Mouse (Mus musculus): Measurements from ENCODE around the gene Ptpre. TPM values are rescaled to one million over a fixed set of nuclear protein-coding genes. Genes with fewer than 3 reads are reported as not detected.

Gene Ptpre
- total RNA-seq, 2 experiments from 2014 or later: 3.0 to 3.2 TPM

- intact Hi-C loops (cut with DNase I): no loop called here
These were observed 177.9 kb downstream of the Ptpre start for GRCm38 (mm10) chr7:135715166-135715565.

GRCm38 (mm10) chr7:135715642-135716444, 178.6 kb downstream of the Ptpre start, which contains the start of gene Mki67:
TSS of gene Mki67 (minus strand) at chr7:135716361.
- DNase-seq: peak; percentile 15 to 21
- intact Hi-C loops (cut with DNase I): no loop called here

More at GRCm38 (mm10) chr7:135715166-135715565, 177.9 kb downstream of the Ptpre start:
- no peak for DNase-seq

GRCm38 (mm10) chr7:135716445-135716877, 179.2 kb downstream of the Ptpre start:
- intact Hi-C loops (cut with DNase I): no loop called here
- DNase-seq: peak; percentile 84

GRCm38 (mm10) chr7:135716968-135717557, 179.8 kb downstream of the Ptpre start:
- DNase-seq: no peak
- intact Hi-C loops (cut with DNase I): no loop called here

GRCm38 (mm10) chr7:135721436-135721992, 184.2 kb downstream of the Ptpre start:
- intact Hi-C loops (cut with DNase I): no loop called here
- no peak for DNase-seq

- intact Hi-C loops (cut with DNase I): no loop called here
- DNase-seq: no peak
These were observed 184.9 kb downstream of the Ptpre start for GRCm38 (mm10) chr7:135722011-135722838.

- intact Hi-C loops (cut with DNase I): no loop called here
- DNase-seq: no peak
These were observed 186.5 kb downstream of the Ptpre start for GRCm38 (mm10) chr7:135723672-135724341.

- intact Hi-C loops (cut with DNase I): no loop called here
- DNase-seq: no peak
These were observed 189.4 kb downstream of the Ptpre start for GRCm38 (mm10) chr7:135726707-135727106.

- DNase-seq: no peak
- intact Hi-C loops (cut with DNase I): no loop called here
These were observed 190.8 kb downstream of the Ptpre start for GRCm38 (mm10) chr7:135728038-135728437.

- intact Hi-C loops (cut with DNase I): no loop called here
These were observed 197.1 kb downstream of the Ptpre start for GRCm38 (mm10) chr7:135734379-135734778.

GRCm38 (mm10) chr7:135734911-135735646, 197.8 kb downstream of the Ptpre start:
- DNase-seq: no peak
- intact Hi-C loops (cut with DNase I): loop anchor here (5.0 kb wide), 3 partner anchors 53 to 333 kb away; partner anchors contain the start of gene Ptpre

More at GRCm38 (mm10) chr7:135734379-135734778, 197.1 kb downstream of the Ptpre start:
- DNase-seq: no peak

Small RNAs within 50 kb of the gene (microRNA-seq; reads per million reads assigned to microRNA genes)
- 0 reads per million in 2 experiments for gene Mir1962 (ENCODE audit: borderline number of aligned reads in 2 of 2)

Other genes with a start within 250 kb of the Ptpre start
- gene Foxi2, start 127.2 kb upstream of the Ptpre start, total RNA-seq (2021): not detected
- not detected for gene Clrn3, start 8.8 kb upstream of the Ptpre start, total RNA-seq (2021)
- gene Mki67, start 178.9 kb downstream of the Ptpre start, total RNA-seq (2021): 1 to 10 TPM; 2.7 to 3.2 TPM